Mouse (Mus musculus) ovary, adult 10 weeks (tissue): ENCODE measurements around the gene Gdf3. TPM values are rescaled to one million over a fixed set of nuclear protein-coding genes. Genes with fewer than 3 reads are reported as not detected.

Experiments used
- polyA plus RNA-seq: library from polyadenylated mRNA; stranded (reverse); fragments of 350-450 nt; fragmentation: Illumina TruSeq; extraction: RNeasy Lipid Tissue Mini Kit (QIAGEN cat#74804); gene quantifications from one replicate; pipeline ENCODE4 v1.2.3, GENCODE M21; 2014

Gene Gdf3
- polyA plus RNA-seq: not detected

DNA sequence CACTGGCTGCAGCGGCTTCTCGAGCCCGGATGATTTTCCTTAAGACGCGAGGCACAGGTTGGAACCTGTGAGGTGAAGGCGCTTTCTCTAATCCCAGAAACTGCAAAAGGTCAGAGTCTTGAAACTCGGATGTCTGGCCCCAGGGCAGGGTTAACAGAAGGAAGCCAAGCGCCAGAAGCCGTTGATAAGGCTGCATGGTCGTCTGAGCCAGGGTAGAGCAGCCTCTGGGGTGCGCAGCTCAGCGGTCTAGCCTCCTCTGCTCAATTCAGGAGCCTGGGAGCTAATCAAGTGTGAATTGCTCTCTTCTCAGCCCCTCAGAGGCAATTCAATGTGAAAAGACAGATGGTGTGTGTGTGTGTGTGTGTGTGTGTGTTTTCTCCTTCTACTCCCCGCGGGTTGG is at the start of gene Gdf3:
Gene Gdf3 (minus strand): TSS at position 317 of the 400 bp plus-strand sequence.

GRCm38 (mm10) chr6:122626110-122626509 is 16.2 kb upstream of the Gdf3 start, which contains the start of gene Dppa3:
Dppa3 (plus strand) TSS chr6:122626410.

DNA sequence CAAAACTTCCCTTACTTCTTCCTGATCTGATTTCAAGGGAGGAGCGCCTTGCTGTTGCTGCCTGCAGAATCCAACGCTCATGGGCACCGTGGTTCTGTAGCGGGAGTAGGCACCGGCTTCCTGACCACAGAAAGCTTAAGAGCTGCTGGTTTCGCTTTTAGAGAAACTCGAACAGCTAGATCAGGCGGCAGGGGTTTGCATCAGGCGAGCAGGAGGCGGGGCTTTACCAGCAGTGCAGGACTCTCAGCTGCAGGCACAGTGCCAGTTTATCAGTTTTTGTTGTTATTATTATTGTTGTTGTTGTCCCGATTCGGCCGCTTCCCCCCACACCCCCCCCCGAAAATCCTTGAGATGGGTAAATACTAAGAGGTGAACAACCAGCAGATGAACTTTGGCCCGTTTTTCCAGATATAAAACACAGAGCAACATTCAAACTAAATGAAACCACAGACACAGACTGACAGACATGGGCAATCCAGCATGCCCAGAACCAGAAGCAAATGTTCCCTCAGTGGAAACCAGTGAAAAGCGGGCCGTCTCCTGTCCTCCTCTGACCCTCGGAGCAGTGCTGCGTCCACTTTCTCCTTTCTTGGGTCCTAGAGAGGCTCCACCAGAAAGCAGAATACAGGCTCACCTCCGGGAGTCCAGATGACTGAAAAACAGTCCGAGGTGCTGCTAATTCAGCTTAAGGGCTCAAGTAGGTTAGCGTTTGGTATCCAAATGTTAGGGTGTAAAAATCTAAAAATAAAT is 7.5 kb downstream of the Gdf3 start, which contains the start of gene Apobec1:
Gene Apobec1 (minus strand): TSS at position 203 of the 750 bp plus-strand sequence.

Other genes with a start within 250 kb of the Gdf3 start
- gene Rimklb, start 111.3 kb downstream of the Gdf3 start, polyA plus RNA-seq: 81.0 TPM
- 33.2 TPM for gene Mfap5, start 104.2 kb downstream of the Gdf3 start, polyA plus RNA-seq
- gene Aicda, start 56.3 kb downstream of the Gdf3 start, polyA plus RNA-seq: 4.4 TPM
- gene Apobec1, start 7.6 kb downstream of the Gdf3 start, polyA plus RNA-seq: 25.7 TPM
- gene Dppa3, start 16.3 kb upstream of the Gdf3 start, polyA plus RNA-seq: 36.9 TPM
- gene Nanog, start 97.4 kb upstream of the Gdf3 start, polyA plus RNA-seq: 0.23 TPM
- 6.3 TPM for gene Slc2a3, start 191.6 kb upstream of the Gdf3 start, polyA plus RNA-seq
- 17.5 TPM for gene Foxj2, start 209.8 kb upstream of the Gdf3 start, polyA plus RNA-seq
- 17.5 TPM for gene C3ar1, start 246.1 kb upstream of the Gdf3 start, polyA plus RNA-seq